Mouse (Mus musculus): ENCODE data around the gene Map2k5. TPM values are rescaled to one million over a fixed set of nuclear protein-coding genes. Genes with fewer than 3 reads are reported as not detected.

The Map2k5 gene
- polyA plus RNA-seq, 1 experiment: 38.0 TPM

DNA sequence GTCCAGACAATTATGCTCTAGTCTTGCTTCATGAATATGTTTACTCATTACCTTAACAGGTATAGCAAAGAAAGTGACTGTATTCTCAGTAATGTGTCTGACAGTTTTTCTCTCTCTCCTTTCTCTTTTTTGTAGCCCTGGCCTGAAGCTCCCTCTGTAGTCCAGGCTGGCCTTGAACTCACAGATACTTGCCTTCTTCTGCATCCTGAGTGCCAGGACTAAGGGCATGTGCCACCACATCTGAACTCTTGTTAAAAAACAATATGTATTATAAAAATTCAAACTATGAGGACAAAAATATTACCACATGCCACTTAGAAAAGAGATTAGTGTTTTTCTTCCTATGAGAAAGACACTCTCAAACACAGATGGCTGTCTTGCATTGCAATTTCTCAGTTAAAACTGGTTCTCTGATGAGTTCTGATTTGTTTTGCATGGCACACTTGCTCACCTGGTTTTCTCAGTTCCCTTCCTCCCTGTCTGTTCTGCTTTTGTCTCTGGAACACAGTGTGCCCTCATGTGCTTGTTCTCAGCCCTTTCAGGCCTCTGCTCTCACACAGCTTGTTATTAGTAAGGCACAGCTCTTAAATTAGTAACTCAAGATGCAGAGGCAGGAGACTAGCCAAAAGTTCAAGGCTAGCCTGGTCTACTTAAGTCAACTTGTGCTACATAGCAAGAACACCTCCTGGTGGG, 129.5 kb downstream of the Map2k5 start:
- TF ChIP-seq POLR2A (IDR thresholded peaks at IDR 0.05; ENCODE audit: borderline replicate concordance, extremely low read depth, low read depth, low read length): no peak
- TF ChIP-seq CTCF (IDR thresholded peaks at IDR 0.05; ENCODE audit: insufficient read depth, low read length): no peak
- no peak for DNase-seq
- H3K4me1 ChIP-seq (ENCODE audit: control insufficient read depth, insufficient read depth, low read length): no peaks in the 10 kb centered on the region
- H3K4me3 ChIP-seq (replicated peaks; ENCODE audit: extremely low read depth, low read depth, low read length): no peak overlapping the region

DNA sequence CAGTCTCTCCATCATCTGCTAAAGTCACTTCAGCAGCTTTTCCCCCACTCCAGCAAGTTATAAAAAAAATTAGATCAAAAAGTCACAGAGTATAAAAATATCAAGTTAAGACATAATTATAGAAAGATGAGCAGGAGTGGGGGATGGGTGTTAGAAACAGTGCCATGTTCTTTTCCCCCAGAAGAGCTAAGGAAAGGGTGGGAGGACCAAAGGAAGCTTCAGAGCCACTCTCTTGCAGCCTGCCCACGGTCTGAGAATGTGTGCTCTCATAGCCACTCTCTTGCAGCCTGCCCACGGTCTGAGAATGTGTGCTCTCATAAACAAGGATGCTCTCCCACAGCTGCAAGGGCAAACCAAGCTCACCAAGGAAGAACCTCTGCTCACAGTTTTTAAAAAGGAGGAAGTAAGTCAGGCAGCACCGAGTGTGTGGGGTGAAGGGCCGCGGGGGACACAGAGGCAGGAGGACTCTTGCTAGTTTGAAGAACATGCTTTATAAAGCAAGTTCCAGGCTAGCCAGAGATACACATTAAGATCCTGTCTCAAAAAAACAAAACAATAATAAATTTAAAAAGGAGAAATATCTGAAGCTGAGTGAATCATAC, 131.0 kb downstream of the Map2k5 start:
- TF ChIP-seq POLR2A (IDR thresholded peaks at IDR 0.05; ENCODE audit: borderline replicate concordance, extremely low read depth, low read depth, low read length) (no peak), CTCF (IDR thresholded peaks at IDR 0.05; ENCODE audit: insufficient read depth, low read length) (no peak)
- no peak for DNase-seq
- no peak overlapping the region for H3K4me3 ChIP-seq (replicated peaks; ENCODE audit: extremely low read depth, low read depth, low read length)
- WGBS: 59% methylated on average over 5 of the region's 5 CpGs
- no peaks in the 10 kb centered on the region for H3K4me1 ChIP-seq (ENCODE audit: control insufficient read depth, insufficient read depth, low read length)

DNA sequence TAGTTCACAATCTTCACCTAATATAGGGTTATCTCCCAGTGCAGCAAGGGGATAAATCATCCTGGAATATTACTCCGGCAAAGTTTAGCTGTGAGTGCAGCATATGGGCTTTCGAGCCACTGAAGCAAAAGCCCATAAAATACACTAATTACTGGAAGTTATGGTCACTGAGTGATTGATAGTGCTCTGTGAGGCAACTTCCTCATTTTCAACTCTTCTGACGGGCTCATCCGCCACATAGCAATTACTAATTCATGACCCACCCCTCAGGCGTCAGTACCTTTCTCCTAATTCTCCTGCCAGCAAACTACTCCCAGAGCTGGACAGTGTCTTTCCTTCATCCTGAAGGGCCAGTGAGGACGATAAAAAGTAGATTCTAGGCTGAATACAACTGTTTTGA, 135.7 kb downstream of the Map2k5 start:
- no peak for DNase-seq
- Histone ChIP-seq H3K4me3 (replicated peaks; ENCODE audit: extremely low read depth, low read depth, low read length) (no peak overlapping the region), H3K4me1 (ENCODE audit: control insufficient read depth, insufficient read depth, low read length) (no peaks in the 10 kb centered on the region)
- 73% methylated on average over 6 of the region's 6 CpGs for WGBS
- TF ChIP-seq POLR2A (IDR thresholded peaks at IDR 0.05; ENCODE audit: borderline replicate concordance, extremely low read depth, low read depth, low read length) (no peak), CTCF (IDR thresholded peaks at IDR 0.05; ENCODE audit: insufficient read depth, low read length) (no peak)

DNA sequence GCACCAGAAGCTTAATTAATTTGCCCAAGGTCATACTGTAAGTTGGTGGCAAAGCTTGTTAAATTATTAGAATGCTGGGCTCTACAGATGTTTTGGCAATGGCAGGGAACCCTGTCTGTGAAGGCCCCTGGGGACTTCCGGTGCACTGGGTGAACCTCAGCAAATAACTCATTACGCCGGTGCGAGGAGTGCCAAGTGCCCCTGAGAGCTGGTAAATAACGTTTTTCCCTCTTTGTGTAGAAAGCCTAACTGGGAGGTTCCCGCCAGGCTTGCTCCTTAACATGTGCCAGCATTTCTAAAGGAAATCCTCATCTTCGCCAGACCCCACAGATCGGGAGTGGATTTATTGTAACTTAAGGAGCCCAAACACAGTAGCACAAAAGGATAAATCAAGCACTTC, 136.5 kb downstream of the Map2k5 start:
- Histone ChIP-seq H3K4me3 (replicated peaks; ENCODE audit: extremely low read depth, low read depth, low read length) (no peak overlapping the region), H3K4me1 (ENCODE audit: control insufficient read depth, insufficient read depth, low read length) (no peaks in the 10 kb centered on the region)
- TF ChIP-seq POLR2A (IDR thresholded peaks at IDR 0.05; ENCODE audit: borderline replicate concordance, extremely low read depth, low read depth, low read length) (no peak), CTCF (IDR thresholded peaks at IDR 0.05; ENCODE audit: insufficient read depth, low read length) (no peak)
- 62% methylated on average over 8 of the region's 8 CpGs for WGBS
- DNase-seq: no peak

DNA sequence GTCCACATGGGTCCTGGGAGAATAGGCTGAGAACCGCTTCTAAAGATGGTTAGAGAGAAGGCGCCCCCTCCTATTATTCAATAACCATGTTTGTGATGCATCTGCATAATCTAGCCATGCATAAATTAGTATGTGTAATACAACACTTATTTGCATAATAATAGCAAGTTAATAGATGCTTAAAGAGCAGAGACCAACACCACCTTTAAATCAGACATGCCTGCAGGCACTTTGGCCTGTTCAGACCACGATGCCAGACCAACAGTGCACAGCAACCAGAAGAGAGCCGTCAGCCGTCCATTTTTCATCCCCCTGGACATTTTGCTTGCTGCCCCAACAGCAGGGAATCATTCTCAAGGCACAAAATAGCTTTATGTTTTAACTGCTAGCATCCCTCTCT, 143.3 kb downstream of the Map2k5 start:
- H3K4me1 ChIP-seq (ENCODE audit: control insufficient read depth, insufficient read depth, low read length): no peaks in the 10 kb centered on the region
- 91% methylated on average over 5 of the region's 5 CpGs for WGBS
- no peak for DNase-seq
- no peak overlapping the region for H3K4me3 ChIP-seq (replicated peaks; ENCODE audit: extremely low read depth, low read depth, low read length)
- TF ChIP-seq CTCF (IDR thresholded peaks at IDR 0.05; ENCODE audit: insufficient read depth, low read length): no peak
- no peak for TF ChIP-seq POLR2A (IDR thresholded peaks at IDR 0.05; ENCODE audit: borderline replicate concordance, extremely low read depth, low read depth, low read length)

DNA sequence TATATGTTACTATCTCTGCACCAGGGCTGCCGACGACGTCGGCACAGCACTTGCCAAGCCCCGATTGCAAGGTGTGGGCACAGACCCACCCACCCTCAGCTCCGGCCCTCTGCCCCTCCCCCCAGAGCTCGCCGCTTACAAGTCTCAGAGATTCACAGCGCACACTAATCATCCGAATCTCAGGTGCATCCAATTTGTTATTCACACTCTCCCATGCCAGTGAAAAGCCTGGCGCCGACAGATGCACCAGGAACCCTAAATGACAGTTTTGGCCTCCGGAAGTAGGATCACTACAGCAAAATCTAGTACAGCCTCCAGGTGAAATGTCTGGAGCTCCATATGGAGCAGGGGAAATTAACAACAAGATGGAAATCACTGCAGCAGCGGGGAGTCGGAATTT, 147.4 kb downstream of the Map2k5 start:
- DNase-seq: no peak
- TF ChIP-seq POLR2A (IDR thresholded peaks at IDR 0.05; ENCODE audit: borderline replicate concordance, extremely low read depth, low read depth, low read length) (no peak), CTCF (IDR thresholded peaks at IDR 0.05; ENCODE audit: insufficient read depth, low read length) (no peak)
- no peak overlapping the region for H3K4me3 ChIP-seq (replicated peaks; ENCODE audit: extremely low read depth, low read depth, low read length)

DNA sequence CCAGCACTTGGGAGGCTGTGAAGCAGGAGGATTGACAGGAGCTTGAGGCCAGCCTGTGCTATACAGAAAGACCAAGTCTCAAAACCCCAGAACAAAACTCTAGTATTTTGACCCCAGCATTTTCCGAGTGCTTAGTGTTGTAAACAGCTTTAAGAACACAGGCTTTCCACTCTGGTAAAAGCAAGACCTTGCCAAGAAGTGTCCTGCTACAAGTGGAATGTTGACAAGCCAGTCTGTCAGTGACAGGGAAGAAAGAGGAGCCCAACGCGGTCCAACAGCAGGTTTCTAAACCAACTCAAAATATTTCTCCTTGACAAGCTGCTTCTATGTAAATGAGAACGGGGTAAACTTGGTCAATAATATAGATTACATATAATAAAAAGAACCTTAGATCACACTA, 148.6 kb downstream of the Map2k5 start:
- Histone ChIP-seq H3K4me3 (replicated peaks; ENCODE audit: extremely low read depth, low read depth, low read length) (no peak overlapping the region), H3K4me1 (ENCODE audit: control insufficient read depth, insufficient read depth, low read length) (no peaks in the 10 kb centered on the region)
- DNase-seq: no peak
- 58% methylated on average over 4 of the region's 4 CpGs for WGBS
- TF ChIP-seq POLR2A (IDR thresholded peaks at IDR 0.05; ENCODE audit: borderline replicate concordance, extremely low read depth, low read depth, low read length): no peak
- no peak for TF ChIP-seq CTCF (IDR thresholded peaks at IDR 0.05; ENCODE audit: insufficient read depth, low read length)

More for the DNA sequence above, 147.4 kb downstream of the Map2k5 start:
- H3K4me1 ChIP-seq (ENCODE audit: control insufficient read depth, insufficient read depth, low read length): no peaks in the 10 kb centered on the region
- 69% methylated on average over 15 of the region's 15 CpGs for WGBS

DNA sequence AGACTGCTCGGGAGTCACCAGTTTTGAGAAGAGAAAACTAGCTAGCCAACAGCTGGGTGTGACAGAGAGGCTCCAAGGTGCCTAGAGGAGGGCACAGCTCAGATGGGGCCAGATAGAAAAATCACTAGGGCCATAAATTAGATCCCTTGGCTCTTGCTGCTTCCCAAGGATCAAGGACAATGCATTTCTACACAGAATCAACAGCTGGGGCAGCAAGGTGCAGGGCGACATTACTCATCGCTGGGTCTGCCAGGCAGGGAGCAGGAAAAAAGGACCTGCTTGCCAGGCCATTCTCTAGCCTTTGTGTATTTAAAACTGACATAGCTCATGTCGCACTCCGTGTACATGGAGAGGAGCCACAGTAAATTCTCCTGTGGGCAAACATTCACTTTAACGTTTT, 155.5 kb downstream of the Map2k5 start:
- TF ChIP-seq POLR2A (IDR thresholded peaks at IDR 0.05; ENCODE audit: borderline replicate concordance, extremely low read depth, low read depth, low read length) (no peak), CTCF (IDR thresholded peaks at IDR 0.05; ENCODE audit: insufficient read depth, low read length) (no peak)
- DNase-seq: no peak
- WGBS: 58% methylated on average over 6 of the region's 6 CpGs
- Histone ChIP-seq H3K4me3 (replicated peaks; ENCODE audit: extremely low read depth, low read depth, low read length) (no peak overlapping the region), H3K4me1 (ENCODE audit: control insufficient read depth, insufficient read depth, low read length) (no peaks in the 10 kb centered on the region)

DNA sequence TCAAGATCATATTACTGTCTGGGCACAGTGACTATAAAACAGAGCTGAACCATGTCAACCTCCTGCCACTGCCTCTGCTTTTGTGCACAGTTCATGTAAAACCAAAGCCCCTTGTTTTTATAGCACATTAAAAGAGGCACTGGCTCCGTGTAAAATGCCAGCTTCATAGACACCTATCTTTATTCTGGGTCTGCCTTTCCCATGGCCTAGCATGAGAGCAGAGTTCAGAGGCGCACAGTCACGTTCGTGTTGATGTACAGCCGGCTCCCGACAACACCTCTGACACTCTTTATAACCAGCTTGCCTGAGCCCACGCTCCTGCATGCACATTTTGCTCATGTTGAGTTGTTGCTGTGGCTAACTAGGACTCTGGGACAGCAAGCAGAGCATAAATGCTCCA, 157.9 kb downstream of the Map2k5 start:
- WGBS: 83% methylated on average over 7 of the region's 7 CpGs
- no peak for DNase-seq
- Histone ChIP-seq H3K4me1 (ENCODE audit: control insufficient read depth, insufficient read depth, low read length) (no peaks in the 10 kb centered on the region), H3K4me3 (replicated peaks; ENCODE audit: extremely low read depth, low read depth, low read length) (no peak overlapping the region)
- TF ChIP-seq CTCF (IDR thresholded peaks at IDR 0.05; ENCODE audit: insufficient read depth, low read length) (no peak), POLR2A (IDR thresholded peaks at IDR 0.05; ENCODE audit: borderline replicate concordance, extremely low read depth, low read depth, low read length) (no peak)

DNA sequence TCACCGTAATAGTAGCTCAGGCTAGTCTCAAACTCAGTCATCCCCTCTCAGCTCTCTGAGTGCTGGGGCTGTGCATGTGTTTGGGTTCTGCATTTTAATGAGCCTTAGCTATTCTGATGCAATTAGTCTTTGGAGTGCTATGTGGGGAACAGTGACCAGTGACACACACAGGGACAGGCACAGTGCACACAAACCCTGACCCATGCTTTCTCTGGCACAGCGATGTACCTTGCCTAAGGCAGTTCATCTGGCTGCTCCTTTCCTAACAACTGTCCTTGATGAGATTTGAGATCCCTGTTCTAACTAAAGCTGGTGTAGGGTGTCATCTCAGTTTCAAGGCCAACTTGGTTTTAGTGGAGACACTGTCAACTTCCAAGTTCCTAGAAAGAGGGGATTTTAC, 162.7 kb downstream of the Map2k5 start:
- H3K4me1 ChIP-seq (ENCODE audit: control insufficient read depth, insufficient read depth, low read length): no peaks in the 10 kb centered on the region
- DNase-seq: no peak
- no peak overlapping the region for H3K4me3 ChIP-seq (replicated peaks; ENCODE audit: extremely low read depth, low read depth, low read length)
- TF ChIP-seq POLR2A (IDR thresholded peaks at IDR 0.05; ENCODE audit: borderline replicate concordance, extremely low read depth, low read depth, low read length): no peak
- TF ChIP-seq CTCF (IDR thresholded peaks at IDR 0.05; ENCODE audit: insufficient read depth, low read length): no peak
- whole genome bisulfite sequencing: 96% methylated on average over 2 of the region's 2 CpGs

All from lung, adult 2 months (tissue).